Mouse (Mus musculus): ENCODE results near the gene Reg2. TPM values are rescaled to one million over a fixed set of nuclear protein-coding genes. Genes with fewer than 3 reads are reported as not detected.
"Not testable (repeated sequence)": the region's sequence is repeated elsewhere in the genome, so short reads cannot be mapped to it uniquely, and the experiment has no call there.

The Reg2 gene
- polyA plus RNA-seq (2012; rRNA removed): not detected in 2 replicates

DNA sequence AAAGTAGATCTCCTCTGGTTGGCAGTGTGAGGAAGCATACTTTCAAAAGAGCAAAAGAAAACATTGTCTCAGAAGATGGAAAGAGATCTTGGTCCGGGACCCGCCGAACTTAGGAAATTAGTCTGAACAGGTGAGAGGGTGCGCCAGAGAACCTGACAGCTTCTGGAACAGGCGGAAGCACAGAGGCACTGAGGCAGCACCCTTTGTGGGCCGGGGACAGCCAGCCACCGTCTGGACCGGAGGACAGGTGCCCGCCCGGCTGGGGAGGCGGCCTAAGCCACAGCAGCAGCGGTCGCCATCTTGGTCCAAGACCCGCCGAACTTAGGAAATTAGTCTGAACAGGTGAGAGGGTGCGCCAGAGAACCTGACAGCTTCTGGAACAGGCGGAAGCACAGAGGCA, at the start of gene Reg2:
TSS of gene Reg2 (plus strand) at position 301 of the 400 bp plus-strand sequence.
- not testable (repeated sequence) for DNase-seq (ENCODE audit: low read depth)

DNA sequence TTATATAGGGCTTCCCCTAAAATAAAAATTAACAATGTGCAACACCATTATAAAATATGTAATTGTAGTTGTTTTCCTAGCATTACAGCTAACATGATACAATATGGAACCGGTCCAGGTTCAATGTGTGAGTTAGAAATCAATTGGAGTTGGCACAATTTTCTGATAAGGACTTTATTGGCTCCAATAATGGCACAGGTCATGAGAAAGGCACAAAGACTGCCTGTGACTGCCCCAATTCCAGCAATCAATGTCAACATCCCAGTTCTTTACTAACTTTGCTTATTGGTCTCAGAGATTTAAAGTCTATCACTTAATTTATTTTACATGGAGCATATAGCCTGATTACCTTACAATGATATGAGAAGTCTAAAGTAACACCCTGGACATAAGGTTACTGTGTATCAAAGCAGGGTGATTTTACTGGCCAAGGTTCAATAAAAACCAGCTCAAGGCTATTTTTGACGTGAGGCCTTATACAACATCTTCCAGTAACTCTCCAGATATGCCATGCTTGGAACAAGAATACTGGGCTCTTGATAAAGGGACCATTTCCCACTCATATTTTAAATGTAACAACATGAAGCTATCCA, 33.4 kb upstream of the Reg2 start:
- DNase-seq (ENCODE audit: low read depth): no peak
- no peak for TF ChIP-seq POLR2A (IDR thresholded peaks at IDR 0.05; ENCODE audit: borderline replicate concordance, extremely low read depth, insufficient read depth, insufficient read length, poor library complexity, severe bottlenecking)
- no peak for TF ChIP-seq CTCF (IDR thresholded peaks at IDR 0.05; ENCODE audit: borderline replicate concordance, extremely low read depth, insufficient read depth, insufficient read length)

DNA sequence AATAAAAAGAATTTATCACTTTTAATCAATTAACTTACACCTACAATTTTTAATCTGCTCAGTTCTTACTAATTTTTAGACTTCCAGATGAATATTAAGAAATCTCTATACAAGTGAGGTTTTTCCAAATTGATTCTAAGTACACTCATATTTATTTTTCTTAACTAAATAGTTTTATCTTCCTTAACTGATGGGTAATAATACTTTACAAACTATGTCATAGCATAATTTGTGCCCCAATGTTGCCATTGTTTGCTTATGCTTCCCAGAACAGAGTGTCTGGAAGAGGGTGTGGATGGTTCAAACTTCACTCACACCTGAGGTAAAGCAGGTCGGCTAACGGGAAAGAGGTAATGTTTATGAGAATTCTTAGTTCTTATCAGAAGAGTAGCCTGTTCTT, 25.1 kb upstream of the Reg2 start, which contains the start of gene Reg3b:
TSS of gene Reg3b (plus strand) at position 301 of the 400 bp plus-strand sequence.
- no peak for TF ChIP-seq POLR2A (IDR thresholded peaks at IDR 0.05; ENCODE audit: borderline replicate concordance, extremely low read depth, insufficient read depth, insufficient read length, poor library complexity, severe bottlenecking)
- TF ChIP-seq CTCF (IDR thresholded peaks at IDR 0.05; ENCODE audit: borderline replicate concordance, extremely low read depth, insufficient read depth, insufficient read length): no peak
- DNase-seq (ENCODE audit: low read depth): no peak

DNA sequence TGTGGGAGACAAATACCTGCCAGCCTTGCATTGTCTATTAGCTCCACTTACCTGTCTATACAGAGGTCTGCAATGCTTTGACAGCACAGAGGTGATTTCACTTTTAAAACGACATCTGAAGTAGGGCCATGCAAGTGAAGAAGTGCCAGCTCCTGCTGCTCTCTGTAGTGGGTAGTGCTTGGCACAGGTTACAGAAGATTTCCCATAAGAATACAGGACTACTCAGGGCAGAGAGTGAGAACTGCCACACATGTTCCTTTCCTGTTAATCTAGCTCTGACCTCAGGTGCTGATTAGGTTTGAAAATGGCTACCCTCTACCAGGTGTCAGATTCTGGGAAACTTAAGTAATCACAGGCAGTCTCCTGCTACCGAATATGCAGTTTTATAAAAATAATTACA, 16.7 kb upstream of the Reg2 start, which contains the start of gene Reg3d:
TSS of gene Reg3d (minus strand) at position 101 of the 400 bp plus-strand sequence.
- TF ChIP-seq POLR2A (IDR thresholded peaks at IDR 0.05; ENCODE audit: borderline replicate concordance, extremely low read depth, insufficient read depth, insufficient read length, poor library complexity, severe bottlenecking) (no peak), CTCF (IDR thresholded peaks at IDR 0.05; ENCODE audit: borderline replicate concordance, extremely low read depth, insufficient read depth, insufficient read length) (no peak)
- no peak for DNase-seq (ENCODE audit: low read depth)

DNA sequence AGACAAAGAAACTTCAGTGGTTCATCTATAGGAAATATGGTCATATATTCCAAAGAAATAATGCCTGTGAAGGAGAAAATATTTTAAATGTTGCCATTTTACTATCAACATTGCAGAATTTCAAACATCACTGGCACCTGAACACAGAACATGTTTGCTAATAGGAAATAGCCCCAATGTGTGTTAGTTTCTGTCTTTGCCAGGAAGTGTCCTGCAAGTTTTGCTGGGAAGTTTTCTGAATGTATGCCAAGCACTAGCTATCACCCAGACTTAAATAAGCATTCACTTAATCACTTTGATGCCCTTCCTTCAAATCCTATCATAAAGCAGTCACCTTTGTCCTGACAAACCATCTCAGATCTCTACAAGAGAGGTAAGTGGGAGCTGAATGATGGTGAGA, 15.0 kb upstream of the Reg2 start, which contains the start of gene Reg3a:
TSS of gene Reg3a (plus strand) at position 301 of the 400 bp plus-strand sequence.
- no peak for DNase-seq (ENCODE audit: low read depth)
- TF ChIP-seq POLR2A (IDR thresholded peaks at IDR 0.05; ENCODE audit: borderline replicate concordance, extremely low read depth, insufficient read depth, insufficient read length, poor library complexity, severe bottlenecking) (no peak), CTCF (IDR thresholded peaks at IDR 0.05; ENCODE audit: borderline replicate concordance, extremely low read depth, insufficient read depth, insufficient read length) (no peak)

DNA sequence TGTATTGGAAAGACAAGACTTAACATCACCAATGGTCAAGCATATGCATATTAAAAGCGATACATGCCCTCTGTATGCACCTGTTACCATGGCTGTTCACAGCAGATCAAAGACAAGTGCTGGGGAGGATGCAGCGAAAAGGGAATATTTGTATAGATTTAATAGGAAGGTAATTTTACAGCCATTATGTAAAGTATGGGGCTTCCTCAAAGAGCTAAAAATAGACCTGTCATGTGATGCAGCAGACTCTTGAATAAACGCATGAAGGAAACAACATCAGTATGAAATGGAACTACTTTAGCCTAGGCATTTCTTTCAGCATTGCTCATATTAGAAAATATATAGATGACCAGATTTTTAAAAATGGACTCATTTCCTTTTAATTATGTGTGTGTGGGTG, 9.8 kb upstream of the Reg2 start:
- TF ChIP-seq POLR2A (IDR thresholded peaks at IDR 0.05; ENCODE audit: borderline replicate concordance, extremely low read depth, insufficient read depth, insufficient read length, poor library complexity, severe bottlenecking) (no peak), CTCF (IDR thresholded peaks at IDR 0.05; ENCODE audit: borderline replicate concordance, extremely low read depth, insufficient read depth, insufficient read length) (no peak)
- DNase-seq (ENCODE audit: low read depth): peak; percentile 51

DNA sequence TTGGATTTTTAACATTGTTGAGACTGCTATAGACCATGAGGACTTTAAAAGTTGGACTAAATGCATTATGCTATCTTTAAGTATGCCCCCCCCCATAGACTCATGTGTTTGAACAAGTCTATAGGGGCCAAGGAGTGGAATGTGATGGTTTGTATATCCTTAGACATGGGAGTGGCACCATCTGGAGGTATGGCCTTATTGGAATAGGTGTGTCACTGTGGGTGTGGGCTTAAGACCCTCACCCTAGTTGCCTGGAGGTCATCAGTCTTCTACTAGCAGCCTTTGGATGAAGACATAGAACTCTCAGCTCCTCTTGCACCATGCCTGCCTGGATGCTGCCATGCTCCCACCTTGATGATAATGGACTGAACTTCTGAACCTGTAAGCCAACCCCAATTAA, 27.0 kb downstream of the Reg2 start, which contains the start of gene Reg1:
TSS of gene Reg1 (plus strand) at position 301 of the 400 bp plus-strand sequence.
- DNase-seq (ENCODE audit: low read depth): not testable (repeated sequence)

DNA sequence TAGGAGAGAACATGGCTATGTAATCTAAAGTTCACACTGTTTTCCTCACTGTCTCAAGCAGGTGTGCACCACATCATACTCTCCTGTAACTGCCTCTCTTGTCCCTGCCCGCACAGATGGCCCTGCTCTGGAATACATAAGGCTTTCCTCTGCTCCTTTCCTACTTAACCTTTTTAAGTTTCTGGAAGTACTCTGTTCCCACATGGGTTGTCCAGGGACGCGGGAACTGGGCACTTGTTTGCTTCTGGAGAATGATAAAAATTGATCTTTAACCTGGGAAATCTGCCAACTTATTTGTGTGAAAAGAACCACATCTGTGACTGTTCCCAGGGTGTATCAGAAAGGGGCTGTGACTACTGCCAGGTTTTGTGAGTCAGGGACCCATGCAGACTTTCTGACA, 30.1 kb downstream of the Reg2 start:
- DNase-seq (ENCODE audit: low read depth): no peak
- TF ChIP-seq CTCF (IDR thresholded peaks at IDR 0.05; ENCODE audit: borderline replicate concordance, extremely low read depth, insufficient read depth, insufficient read length) (no peak), POLR2A (IDR thresholded peaks at IDR 0.05; ENCODE audit: borderline replicate concordance, extremely low read depth, insufficient read depth, insufficient read length, poor library complexity, severe bottlenecking) (no peak)

DNA sequence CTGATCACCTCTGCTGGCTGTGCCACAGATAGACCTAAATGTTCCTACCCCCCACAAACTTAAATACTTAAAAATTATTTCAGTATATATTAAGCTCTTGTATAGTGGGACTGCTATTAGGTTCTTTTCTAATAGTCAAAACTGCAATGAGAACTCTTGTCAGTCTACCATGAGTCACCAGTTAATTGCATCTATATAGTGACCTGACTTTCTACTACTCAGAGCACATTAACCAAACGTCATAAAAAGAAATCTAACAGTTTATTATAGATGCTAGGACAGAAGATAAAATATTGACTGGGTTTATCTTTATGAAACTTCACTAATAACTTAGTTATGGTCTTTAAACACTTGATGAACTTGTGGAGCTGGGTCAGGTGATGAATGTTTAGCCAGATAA, 51.8 kb downstream of the Reg2 start:
- no peak for TF ChIP-seq CTCF (IDR thresholded peaks at IDR 0.05; ENCODE audit: borderline replicate concordance, extremely low read depth, insufficient read depth, insufficient read length)
- DNase-seq (ENCODE audit: low read depth): no peak

DNA sequence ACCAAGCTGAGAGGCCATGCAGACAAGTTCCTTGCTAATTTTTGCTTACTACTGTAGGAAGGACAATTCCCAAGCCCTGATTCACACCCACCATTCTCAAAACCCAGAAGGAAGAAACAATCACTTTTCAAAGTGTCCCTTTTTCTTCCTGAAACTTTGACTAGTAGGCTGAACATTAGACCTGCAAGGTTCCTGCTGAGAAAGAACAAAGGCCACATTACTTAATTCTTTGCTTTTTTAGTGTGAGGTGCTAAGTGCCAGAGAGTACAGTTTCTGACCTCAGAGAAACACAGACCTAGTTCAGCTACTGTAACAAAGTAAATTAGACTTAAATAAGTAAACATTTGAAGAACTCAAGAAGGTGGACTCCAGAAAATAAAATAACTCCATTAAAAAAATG, 53.0 kb downstream of the Reg2 start:
- no peak for DNase-seq (ENCODE audit: low read depth)
- TF ChIP-seq POLR2A (IDR thresholded peaks at IDR 0.05; ENCODE audit: borderline replicate concordance, extremely low read depth, insufficient read depth, insufficient read length, poor library complexity, severe bottlenecking) (no peak), CTCF (IDR thresholded peaks at IDR 0.05; ENCODE audit: borderline replicate concordance, extremely low read depth, insufficient read depth, insufficient read length) (no peak)

DNA sequence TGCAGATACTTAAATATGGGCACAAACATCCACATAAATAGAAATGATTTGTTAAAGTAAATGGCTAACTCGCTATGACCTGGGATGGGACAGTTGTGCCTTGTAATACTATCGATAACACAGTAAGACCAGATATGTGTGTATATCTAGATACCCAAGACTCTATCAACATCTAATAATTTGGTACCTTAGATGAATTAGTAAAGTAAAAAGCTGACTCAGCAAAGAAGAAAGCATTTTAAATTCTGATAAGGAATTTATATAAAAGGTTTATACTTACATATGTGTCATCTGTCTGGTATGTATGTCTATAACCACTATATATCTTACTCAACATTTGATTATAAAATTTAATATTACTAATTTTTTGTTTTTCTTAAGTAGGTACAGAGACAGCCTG, 57.4 kb downstream of the Reg2 start:
- no peak for TF ChIP-seq CTCF (IDR thresholded peaks at IDR 0.05; ENCODE audit: borderline replicate concordance, extremely low read depth, insufficient read depth, insufficient read length)
- TF ChIP-seq POLR2A (IDR thresholded peaks at IDR 0.05; ENCODE audit: borderline replicate concordance, extremely low read depth, insufficient read depth, insufficient read length, poor library complexity, severe bottlenecking): no peak
- no peak for DNase-seq (ENCODE audit: low read depth)

Other genes with a start within 250 kb of the Reg2 start
- 0.44 and 1.0 TPM in 2 replicates for gene Reg3b, start 25.0 kb upstream of the Reg2 start, polyA plus RNA-seq (2012; rRNA removed)
- not detected in 2 replicates for gene Reg3d, start 16.8 kb upstream of the Reg2 start, polyA plus RNA-seq (2012; rRNA removed)
- gene Reg3a, start 14.9 kb upstream of the Reg2 start, polyA plus RNA-seq (2012; rRNA removed): not detected in 2 replicates
- not detected in 2 replicates for gene Reg1, start 27.1 kb downstream of the Reg2 start, polyA plus RNA-seq (2012; rRNA removed)
- gene Reg3g, start 73.2 kb downstream of the Reg2 start, polyA plus RNA-seq (2012; rRNA removed): 0.45 TPM in 1 of 2 replicates, not detected in the other